Mouse (Mus musculus): ENCODE data around the gene Usb1. TPM values are rescaled to one million over a fixed set of nuclear protein-coding genes. Genes with fewer than 3 reads are reported as not detected.

Gene Usb1
- polyA plus RNA-seq, 1 experiment from 2014 or later, result 13.0 TPM

DNA sequence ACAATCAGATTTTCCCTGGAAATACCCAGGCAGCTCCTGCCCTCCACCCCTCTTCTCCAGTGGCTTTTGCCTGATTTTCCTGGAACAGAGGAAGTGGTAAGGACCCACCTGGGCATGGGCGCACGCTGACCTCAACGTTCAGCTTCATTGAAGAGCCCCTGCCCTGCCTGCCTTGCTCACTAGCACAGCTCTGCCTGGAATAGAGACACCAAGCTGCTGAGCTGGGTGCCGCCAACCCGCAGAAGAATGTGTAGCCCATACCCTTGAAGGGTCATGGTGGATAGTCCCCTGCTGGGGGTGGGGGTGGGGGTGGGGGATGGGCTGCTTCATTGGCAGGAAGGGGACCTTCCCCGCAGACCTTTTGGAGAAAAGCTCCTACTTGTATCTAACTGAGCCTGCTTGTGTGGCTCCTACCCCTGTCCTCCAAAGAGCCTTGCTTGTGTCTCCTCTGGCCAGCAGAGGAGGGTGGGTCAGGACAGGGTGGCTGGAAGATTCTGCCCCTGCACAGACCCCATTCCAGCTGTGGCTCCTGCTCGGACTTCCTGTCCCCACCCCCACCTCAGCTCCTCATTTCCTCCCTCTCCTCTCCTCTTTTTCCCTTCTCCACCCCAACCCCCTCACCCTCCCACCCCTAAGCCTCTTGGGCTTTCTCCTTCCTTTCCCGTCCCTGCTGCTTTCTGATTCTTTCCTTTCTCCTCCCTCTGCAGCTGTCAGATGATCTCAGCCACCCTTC, 63.3 kb downstream of the Usb1 start:
- no peak overlapping the region for H3K4me2 ChIP-seq
- H3K9me3 ChIP-seq (replicated peaks), result no peaks in the 10 kb centered on the region
- WGBS (ENCODE audit: insufficient replicate concordance), result 24% methylated on average over 8 of the region's 8 CpGs
- H3K4me3 ChIP-seq (replicated peaks), result no peak overlapping the region
- no peak overlapping the region for H3K27ac ChIP-seq
- no peaks in the 10 kb centered on the region for H3K36me3 ChIP-seq
- DNase-seq (no peak), ATAC-seq (ENCODE audit: low read depth) (no peak)
- no peak overlapping the region for H3K9ac ChIP-seq
- H3K4me1 ChIP-seq (replicated peaks), result peaks cover 20% of the 10 kb centered on the region
- 0 out of 2 replicates have a peak, but pooled peaks cover 4% of the 10 kb centered on the region for H3K27me3 ChIP-seq

DNA sequence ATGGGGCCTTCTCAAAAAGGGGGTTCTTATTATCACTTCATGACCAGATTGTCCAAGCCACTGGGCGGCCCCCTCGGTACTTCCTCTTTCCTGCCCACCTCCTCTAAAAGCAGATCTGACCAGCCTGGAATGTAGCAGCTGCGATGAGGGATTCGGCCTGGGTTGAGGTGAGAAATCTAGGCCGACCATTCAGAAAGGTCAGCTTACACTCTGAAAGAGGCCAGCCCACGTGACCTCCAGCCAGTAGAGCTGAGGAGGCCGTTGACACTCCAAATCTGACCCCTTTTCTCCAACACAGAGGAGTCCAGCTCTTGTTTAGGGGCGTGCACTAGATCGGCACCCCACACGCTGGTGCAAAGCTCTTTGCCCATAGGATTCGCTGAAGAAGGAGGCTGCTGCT, 64.7 kb downstream of the Usb1 start:
- H3K4me2 ChIP-seq, result no peak overlapping the region
- peaks cover 20% of the 10 kb centered on the region for H3K4me1 ChIP-seq (replicated peaks)
- H3K4me3 ChIP-seq (replicated peaks), result no peak overlapping the region
- H3K9me3 ChIP-seq (replicated peaks), result no peaks in the 10 kb centered on the region
- no peak overlapping the region for H3K9ac ChIP-seq
- no peaks in the 10 kb centered on the region for H3K36me3 ChIP-seq
- WGBS (ENCODE audit: insufficient replicate concordance), result 22% methylated on average over 11 of the region's 11 CpGs
- no peak overlapping the region for H3K27ac ChIP-seq
- ATAC-seq (ENCODE audit: low read depth) (no peak), DNase-seq (no peak)
- 0 out of 2 replicates have a peak, but pooled peaks cover 4% of the 10 kb centered on the region for H3K27me3 ChIP-seq

Other genes starting within 250 kb of the Usb1 start
- 3.2 and 4.1 TPM in 2 replicates for gene Kifc3, start 129.5 kb upstream of the Usb1 start, polyA plus RNA-seq (2015; fragmentation: Nextera tagmentation; extraction: Ambion mirVana)
- gene Cngb1, start 25.7 kb upstream of the Usb1 start, polyA plus RNA-seq (2015; fragmentation: Nextera tagmentation; extraction: Ambion mirVana), result not detected in 2 replicates
- not detected in 2 replicates for gene Tepp, start 21.7 kb upstream of the Usb1 start, polyA plus RNA-seq (2015; fragmentation: Nextera tagmentation; extraction: Ambion mirVana)
- 0.78 and 1.2 TPM in 2 replicates for gene Zfp319, start 334 bp upstream of the Usb1 start, polyA plus RNA-seq (2015; fragmentation: Nextera tagmentation; extraction: Ambion mirVana)
- 0.86 and 1.1 TPM in 2 replicates for gene Mmp15, start 20.0 kb downstream of the Usb1 start, polyA plus RNA-seq (2015; fragmentation: Nextera tagmentation; extraction: Ambion mirVana)
- 41.2 TPM in 2 replicates for gene Cfap20, start 102.6 kb downstream of the Usb1 start, polyA plus RNA-seq (2015; fragmentation: Nextera tagmentation; extraction: Ambion mirVana)
- 4.9 and 6.2 TPM in 2 replicates for gene Csnk2a2, start 157.8 kb downstream of the Usb1 start, polyA plus RNA-seq (2015; fragmentation: Nextera tagmentation; extraction: Ambion mirVana)
- gene Ccdc113, start 201.8 kb downstream of the Usb1 start, polyA plus RNA-seq (2015; fragmentation: Nextera tagmentation; extraction: Ambion mirVana), result not detected in 2 replicates
- not detected in 2 replicates for gene Prss54, start 244.1 kb downstream of the Usb1 start, polyA plus RNA-seq (2015; fragmentation: Nextera tagmentation; extraction: Ambion mirVana)

All from liver, embryonic 13.5 days (tissue).